Mouse (Mus musculus): ENCODE measurements around the gene Fggy.

Fggy gene

DNA sequence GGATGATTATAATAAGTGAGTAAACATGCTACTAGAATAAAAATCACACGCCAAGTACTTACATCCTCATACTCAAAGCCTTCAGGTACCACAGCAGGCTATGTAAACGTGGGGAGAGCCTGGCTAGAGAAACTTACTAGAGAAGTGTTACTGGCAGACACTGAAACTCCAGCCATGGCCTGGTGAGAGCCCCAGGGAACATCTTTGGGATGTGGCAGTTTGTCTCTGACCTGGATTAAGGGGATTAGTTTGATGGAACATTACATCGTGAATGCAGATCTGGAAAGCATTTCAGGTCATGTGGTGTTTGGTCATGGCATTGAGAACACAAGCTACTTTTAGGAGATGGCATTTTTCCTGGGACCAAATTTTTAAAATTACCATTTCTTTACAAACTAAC lies 303.3 kb downstream of the Fggy start:
- DNase-seq (ENCODE audit: low spot score in 2 of 2) = no peak

DNA sequence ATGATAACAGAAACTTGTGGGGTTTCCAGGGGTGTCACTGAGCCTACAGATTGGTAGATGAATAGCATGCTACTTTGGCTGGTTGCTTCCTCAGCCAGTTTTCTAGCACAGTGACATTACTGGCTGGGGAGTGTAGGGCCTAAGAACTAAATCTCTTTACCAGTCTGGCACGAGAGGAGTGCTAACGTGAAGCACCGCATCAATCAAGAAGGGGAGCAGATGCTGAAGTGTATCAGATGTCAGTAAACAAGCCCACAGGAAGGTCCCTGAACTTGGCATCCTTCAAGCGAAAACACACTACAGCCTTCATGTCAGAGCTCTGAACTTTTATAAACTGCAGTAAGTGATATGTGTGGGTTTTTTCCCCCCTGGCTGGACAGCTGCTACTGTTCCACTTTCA lies 303.8 kb downstream of the Fggy start:
- no peak for DNase-seq (ENCODE audit: low spot score in 2 of 2)

DNA sequence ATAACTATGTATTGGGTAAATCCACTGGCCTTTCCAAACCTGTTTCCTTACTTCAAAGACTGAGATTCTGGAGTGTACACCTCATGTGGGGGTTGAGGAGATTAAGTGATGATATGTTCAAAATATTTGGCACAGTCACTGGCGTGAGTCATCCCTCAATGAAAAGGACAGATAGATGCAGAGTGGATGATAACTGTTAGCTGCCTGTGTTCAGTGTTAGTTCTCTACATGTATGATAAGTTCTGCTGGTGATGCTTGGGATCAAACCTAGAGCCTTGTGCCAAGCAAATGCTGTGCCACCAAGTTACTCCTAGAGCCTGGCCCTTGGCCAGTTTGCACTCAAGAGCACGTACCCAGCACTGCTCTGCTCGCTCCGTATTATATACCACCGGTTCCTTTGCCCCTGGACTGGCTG lies 304.4 kb downstream of the Fggy start:
- no peak for DNase-seq (ENCODE audit: low spot score in 2 of 2)

DNA sequence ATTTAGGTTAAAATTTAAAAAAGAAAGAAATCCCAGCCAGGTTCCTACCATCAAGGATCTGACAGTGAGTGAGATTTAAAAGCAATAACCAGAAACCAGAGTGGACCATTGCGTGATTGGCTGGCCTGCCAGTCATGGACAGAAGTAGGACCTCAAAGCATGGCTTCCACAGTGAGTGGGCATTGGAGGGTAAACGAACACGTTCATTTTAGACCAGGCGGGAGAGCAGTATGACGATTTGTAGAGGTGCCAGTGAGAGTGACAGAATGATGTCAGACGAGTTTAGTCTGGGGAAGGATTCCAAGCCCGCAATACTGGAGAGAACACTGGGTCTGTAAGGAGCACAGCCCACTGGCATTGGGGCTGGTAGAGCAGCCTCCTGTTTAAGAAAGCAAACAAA lies 305.0 kb downstream of the Fggy start:
- no peak for DNase-seq (ENCODE audit: low spot score in 2 of 2)

DNA sequence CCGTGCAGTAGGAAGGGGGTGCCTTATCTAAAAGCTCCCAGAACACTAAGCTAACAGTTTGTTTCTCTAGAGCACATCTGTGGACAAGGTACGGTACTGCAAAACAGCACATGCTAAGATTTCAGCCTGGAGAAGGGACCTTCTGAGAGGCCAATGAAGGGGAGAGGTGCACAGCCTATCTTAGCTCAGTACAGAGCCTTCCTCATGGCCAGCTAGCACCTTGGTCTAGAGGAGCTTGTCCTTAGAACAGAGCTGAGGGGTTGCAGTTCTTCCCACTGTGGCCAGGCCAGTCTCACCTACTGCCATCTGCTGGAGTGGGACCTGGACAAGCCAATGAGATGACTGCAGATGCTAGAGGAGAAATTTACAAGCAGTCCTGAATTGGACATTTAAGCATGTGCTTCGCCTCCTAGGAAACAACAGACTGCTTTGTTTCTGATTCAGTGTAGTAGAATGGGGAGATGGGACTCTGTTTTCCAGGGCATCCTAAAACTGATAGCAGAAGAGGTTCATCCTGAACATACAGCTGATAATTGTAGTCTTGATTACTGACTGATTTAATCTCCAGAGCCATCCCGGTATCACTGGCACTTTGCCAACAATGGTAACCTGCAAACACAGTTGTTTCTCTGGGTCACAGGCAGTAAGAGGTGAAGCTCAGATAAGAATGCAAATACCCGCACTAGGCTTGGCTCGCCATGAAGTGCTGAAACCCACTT lies 305.6 kb downstream of the Fggy start:
- peak in 1 of 2 experiments; percentile 8 for DNase-seq (ENCODE audit: low spot score in 2 of 2)

DNA sequence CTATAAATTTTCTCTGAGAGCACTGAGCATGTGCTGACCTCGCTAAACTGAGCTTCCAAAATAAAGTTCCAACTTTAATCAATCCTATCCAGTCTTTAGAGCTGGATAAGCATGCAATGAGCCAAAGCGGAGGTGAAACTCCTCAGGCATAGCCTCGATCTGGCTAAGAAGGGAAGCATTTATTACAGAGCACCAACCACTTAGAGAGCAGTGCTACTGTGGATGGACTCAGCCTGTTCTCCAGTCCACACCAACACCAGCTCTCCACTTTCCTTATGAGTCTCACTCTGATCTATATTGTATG lies 306.1 kb downstream of the Fggy start:
- no peak for DNase-seq (ENCODE audit: low spot score in 2 of 2)

DNA sequence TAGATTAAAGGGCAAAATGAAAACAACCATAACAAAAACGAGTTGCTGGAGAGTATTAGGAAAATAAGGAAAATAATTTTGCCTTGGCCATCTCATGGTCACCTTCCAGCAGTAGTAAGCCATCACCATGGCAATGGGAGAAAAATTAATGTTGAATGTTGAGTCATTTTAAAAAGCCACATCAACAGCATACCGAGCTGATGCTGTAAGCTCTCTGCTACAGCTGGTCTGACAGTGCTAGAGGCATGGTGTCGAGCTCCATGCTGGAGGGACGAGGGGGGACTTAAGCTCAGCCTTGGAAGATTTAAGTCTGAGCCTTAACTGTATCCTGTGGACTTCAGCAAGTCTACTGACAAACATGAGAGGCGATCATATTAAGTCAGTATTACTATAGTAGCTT lies 307.9 kb downstream of the Fggy start:
- no peak for DNase-seq (ENCODE audit: low spot score in 2 of 2)

DNA sequence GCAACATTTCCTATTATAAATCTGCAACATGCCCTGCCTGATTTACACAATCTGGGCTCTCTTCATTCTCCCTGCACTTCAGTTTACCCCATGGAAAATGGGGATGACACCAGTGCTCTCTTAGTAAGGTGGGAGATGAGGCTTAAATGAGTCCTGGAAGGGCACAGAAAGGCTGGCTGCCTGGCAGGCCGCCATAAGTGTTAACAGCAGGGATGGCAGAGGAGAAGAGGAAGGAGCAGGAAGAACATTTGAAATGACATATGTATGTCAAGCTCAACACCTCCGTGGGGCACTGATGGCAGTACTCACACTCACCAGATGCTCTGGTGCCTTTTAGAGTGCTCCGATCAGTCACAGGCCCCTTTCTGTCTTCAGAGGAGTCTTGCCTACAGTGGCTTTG lies 308.6 kb downstream of the Fggy start:
- peak in 1 of 2 experiments; percentile 22 for DNase-seq (ENCODE audit: low spot score in 2 of 2)

DNA sequence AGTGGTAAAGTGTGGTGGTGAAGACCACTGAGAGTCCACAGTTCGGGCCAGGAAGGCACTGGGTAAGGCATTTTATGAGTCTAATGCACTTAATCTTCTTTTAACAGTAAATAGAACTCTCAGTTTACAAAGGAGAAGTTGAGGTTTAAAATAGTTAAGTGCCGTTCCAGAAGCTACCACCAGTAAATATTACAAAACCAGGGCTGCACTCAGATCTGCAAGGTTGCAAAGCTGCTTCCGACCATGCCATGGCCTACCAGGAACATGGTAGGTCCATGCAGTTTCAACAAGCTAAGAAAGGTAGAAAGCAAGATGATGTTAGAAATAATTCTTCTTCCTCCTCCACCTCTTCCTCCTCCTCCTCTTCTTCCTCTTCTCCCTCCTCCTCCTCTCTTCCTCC lies 309.8 kb downstream of the Fggy start:
- no peak for DNase-seq (ENCODE audit: low spot score in 2 of 2)

DNA sequence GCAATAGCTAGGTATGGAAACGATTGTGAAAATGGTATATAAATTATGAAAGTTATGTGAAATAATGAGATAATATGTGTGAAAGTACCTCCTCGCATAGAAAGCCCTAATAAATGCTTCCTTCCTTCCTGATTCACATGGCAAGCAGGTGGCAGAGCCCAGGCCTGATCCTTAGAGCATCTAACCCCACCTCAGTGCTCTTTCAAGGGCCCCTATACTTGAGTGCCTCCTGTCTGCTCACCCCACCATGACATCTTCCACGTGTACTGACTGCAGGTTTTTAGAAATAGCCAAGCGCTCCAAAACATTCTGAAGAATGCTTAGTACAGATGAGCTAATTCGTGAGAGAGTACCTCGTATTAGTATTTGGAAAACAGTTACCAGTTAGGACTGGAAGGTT lies 311.0 kb downstream of the Fggy start:
- no peak for DNase-seq (ENCODE audit: low spot score in 2 of 2)

DNA sequence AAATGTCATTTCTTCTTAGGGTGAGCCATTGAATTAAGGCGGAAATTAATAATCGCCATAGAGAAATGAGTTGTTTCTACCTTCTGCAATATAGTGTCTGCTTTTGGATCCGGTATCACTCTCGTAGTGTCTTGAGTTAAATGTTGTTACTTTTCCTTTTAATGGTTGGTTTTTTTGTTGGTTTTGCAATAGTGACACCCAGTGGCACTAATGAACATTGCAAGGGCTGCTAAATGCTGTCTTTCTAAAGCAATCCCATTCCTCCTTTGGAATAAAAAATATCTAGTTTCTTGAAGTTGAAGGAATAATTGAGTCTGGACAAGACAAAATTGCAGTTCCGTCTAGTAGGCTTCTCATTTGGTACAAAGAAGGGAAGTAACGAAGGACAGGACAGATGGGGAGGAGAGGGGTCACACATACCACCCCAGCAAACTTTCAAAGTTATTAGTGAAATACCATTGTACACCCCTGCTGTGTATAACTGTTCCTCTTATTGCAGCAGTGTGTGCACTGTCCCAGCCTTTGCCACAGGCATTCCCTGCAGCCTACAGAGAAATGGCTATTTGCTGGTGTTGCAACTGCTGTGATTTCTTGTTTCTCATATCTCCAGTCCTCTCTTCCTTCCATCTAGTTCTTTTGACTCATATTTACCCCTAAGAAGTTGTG lies 314.0 kb downstream of the Fggy start:
- DNase-seq (ENCODE audit: low spot score in 2 of 2) = peak in 1 of 2 experiments; percentile 65

DNA sequence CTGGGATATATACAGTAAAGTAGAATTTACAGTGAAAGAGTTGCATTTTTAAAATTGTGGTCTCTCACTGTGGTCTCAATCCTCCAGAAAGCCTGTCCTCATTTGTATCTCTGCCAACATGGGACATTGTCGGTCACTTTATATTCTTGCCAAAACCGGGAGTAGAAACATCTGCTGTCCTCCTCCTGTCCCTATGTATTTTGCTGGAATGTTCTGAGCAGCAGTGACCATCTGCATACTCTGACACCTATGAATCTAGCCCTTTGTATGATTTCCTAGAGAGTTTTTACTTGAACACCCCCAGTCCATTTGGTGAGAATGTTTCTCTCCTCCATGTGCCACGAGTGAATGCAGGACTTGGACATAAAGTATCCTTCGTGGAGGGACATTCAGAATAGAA lies 318.6 kb downstream of the Fggy start:
- no peak for DNase-seq (ENCODE audit: low spot score in 2 of 2)

DNA sequence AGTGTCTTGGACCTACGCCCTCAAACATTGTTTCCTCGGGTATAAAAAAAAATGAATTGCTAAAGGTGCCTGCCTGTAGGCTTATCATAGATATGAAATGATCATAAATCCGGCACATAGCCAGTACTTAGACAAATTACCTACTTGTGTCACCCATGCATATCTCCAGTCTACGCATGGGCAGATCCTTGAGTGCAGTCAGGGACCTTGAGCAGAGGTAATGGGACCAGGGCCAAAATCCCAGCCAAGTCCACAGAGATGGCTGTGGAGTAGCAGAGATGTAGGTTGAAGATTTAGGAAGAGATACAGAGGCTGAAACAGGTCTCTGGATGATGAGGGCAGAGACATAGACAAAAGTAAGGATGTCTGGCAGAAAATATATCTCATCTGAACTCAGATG lies 320.1 kb downstream of the Fggy start:
- DNase-seq (ENCODE audit: low spot score in 2 of 2) = no peak

DNA sequence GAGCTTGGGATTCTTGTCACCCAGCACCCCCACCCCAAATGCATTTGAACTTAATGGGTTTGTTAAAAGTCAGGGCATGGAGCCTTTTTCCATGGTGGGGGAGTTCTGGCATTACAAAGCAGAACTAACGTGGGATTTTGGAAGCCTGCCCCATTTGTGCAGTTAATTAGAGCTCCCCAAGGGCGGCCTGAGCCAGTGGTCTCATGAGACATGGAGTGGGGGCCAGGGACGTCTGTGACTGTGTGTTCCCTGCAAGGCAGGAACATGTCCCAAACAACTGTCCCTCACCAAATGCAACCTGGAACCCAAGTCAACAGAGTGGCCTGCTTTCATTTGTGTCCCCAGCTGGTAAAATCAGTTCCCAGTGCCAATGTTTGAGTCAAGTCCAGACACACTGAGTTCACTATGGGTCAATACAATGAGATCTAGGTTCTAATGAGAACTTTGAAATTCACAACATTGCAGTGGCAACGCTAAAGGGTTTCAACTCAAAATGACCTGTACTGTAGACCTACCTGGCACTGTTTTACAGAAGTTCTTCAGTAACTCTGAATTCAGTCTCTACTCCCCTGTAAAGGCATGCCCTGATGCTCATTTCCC lies 324.5 kb downstream of the Fggy start:
- no peak for DNase-seq (ENCODE audit: low spot score in 2 of 2)

DNA sequence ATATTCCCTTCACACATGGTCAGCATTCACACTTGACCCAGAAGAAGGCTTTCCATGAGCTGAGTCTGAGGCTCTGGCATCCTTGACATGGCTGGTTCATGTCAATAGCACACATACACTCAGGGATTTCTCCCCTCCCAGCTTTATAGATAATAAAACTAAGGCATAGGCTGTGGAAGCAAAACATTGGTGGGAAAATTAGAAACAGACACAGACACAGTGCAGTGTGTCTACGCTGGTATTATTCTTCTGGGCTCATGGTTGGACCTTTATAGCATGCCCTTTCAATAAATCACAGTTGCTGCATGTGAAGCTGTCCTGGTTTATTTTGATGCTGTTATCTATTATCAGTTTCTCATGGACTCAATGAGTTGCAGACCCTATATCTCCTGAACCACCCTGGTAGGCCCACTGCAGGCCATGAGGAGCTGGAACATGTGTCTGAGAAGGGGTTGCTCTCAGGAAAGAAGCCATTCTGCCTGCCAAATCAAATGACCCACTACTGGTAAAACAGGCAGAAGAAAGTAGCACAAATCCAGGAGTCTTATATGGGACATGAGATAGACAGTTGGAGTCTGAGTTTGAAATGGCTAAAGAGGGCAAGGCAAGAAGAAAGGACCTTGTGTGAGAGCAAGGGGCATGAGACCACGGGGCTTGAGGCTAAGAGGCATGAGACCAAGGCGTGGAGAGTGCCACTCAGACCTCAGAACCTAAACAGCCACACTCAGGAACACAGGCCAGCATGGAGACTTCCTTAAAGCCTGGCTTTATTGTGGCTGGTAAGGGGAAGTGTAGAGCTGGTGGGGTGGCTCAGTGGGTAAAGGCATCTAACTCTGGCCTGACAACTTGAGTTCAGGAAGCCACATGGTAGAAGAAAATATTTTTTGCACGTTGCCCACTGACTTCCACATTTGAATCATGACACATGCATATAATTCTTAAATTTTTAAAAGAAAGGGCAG lies 327.2 kb downstream of the Fggy start:
- no peak for DNase-seq (ENCODE audit: low spot score in 2 of 2)

DNA sequence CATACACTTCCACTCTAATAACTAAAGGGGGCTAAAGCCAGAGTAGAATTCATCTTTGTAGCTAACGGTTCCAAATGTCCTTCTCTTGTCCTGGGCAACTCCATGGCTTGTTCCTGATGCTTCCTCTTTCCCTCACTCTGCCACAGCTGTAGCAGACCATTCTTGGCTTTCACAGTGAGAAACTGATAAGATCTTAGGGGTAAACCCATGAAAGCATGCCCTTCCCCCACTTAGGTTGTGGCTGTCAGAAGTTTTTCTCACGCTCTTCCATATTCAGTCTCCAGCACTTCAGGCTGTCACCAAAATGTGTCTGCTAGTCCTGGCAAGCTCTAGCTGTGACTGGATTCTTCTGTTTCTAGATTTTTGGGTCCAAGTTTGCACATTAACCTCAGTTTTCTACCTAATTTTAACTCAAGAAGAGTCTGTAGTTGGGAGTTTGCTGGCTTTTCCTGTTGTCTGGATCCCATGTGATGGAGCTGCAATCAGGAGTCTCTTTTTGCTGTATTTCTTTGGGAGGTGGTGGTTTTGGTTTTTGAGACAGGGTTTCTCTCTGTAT lies 338.0 kb downstream of the Fggy start:
- no peak for DNase-seq (ENCODE audit: low spot score in 2 of 2)

DNA sequence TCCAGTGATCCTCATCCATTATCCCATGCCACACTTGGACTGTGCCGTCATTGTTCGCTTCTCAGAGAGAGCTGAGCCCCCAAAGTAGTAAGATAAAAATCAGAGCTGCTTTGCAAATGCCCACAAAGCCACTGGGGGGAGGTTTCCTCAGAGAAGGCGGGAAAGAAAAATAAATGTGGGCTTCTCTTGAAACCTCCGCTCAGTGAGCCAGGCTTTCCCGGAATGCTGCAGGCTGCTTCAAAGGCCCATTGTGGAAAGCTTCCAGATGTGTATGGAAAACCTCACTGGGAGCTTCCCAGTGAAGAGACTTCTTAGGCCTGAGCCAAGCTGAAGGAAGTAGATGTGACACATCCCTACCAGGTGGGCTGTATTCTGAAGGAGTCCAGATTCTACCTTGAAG lies 339.3 kb downstream of the Fggy start:
- no peak for DNase-seq (ENCODE audit: low spot score in 2 of 2)

DNA sequence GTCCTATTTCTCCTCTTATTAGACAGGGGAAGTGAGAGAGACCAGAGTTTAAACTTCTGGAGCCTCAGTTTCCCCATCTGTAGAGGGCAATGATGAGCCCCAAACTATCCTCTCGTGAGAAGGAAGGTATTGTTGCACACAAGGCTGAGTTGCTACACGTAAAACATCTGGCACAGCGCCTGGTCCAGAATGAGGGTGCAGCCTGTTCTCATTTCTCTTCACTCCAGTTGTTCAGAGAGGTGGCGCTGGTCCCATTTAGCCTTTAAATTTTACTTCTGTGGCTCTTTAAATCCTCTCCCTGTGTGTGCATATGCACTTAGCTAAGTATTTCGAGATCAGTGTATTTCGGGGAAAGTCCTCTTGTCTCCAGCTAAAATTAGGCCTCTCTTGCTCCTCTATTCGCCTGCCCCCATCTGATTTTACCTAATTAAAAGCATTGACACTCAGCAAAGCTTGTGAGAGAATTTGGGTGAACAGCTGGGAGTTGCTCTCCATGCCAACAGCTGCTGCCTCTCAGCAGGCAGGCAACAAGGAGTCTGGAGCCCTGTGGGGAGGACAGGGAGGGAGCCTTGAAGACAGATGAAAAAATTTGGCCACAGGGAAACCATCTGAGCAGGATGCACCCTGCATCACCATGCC lies 340.0 kb downstream of the Fggy start:
- DNase-seq (ENCODE audit: low spot score in 2 of 2) = no peak

DNA sequence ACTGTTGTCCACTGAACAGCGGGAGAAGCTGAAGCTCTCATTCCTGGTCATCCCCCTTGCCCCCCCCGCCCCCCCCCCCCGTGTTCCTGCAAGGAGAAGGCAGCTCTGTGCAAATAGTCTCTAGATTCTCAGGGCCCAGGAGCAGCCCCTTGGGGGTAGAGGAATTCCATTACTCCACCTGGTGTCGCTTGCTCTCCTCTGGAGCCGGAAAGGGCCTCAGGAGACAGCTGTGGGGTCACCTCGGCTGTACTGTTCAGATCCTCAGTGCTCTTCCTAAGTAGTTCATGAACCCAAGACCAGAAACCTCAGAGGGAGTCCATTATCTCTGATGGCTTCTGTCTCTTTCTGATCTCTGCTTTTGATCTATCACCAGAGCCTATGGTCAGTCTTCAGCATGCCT lies 341.4 kb downstream of the Fggy start:
- no peak for DNase-seq (ENCODE audit: low spot score in 2 of 2)

DNA sequence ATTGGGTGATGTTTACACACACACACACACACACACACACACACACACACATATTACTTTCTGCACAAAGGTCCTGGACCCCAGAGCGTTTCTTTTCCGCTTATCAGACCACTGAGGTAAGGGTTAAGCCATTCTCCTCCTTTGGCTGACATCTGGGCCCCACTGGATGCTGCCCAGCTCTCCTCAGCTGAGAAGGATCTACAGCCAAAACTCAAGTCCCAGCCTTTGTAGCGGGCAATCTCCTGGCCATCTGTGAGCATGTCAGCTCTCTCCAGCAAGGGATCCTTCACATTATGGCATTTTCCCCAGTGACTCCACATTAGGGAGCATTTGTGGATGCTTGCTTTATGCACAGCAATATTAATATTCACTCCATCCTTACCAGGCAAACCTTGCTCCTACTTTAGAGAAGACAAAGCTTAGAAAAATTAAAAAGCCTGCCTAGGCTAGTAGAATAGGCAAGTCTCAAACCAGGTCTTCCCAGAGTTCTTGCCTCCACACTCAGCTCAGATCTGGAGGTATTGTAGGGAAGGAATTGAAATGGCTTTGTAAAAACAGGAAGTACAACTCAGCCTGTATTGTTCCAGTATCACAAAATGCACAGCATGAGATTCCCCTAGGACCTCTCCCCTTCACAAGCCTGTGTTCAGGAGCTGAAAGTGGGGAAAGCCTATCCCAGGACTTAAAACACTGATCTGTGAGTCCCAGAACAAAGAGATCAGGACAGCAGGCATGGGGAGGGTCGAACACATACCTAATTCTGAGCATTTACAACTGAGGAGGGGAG lies 342.8 kb downstream of the Fggy start:
- DNase-seq (ENCODE audit: low spot score in 2 of 2) = no peak

DNA sequence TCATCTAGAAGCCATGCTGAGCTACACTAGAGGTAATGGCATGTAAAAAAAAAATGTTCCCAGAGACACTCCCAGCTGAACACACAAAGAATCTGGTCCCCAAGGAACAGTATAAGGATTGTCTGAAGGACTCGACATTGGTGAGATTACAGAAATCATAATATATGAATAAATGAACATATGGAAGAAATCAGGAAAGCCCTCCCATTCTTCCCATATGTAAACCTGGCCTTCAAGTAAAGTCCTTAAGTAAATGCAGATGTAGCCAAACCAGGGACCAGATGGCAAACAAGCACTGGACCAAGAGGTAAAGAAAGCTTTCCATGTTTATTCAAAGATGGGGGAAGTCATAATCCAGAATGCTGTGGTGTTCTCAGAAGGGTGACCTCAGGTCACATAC lies 343.5 kb downstream of the Fggy start:
- DNase-seq (ENCODE audit: low spot score in 2 of 2) = no peak

Measured in cerebellum, postnatal 4 days (tissue).